Mouse (Mus musculus): ENCODE results near the gene Borcs7. TPM values are rescaled to one million over a fixed set of nuclear protein-coding genes. Genes with fewer than 3 reads are reported as not detected.
A peak's percentile ranks its signal among the peaks of the same experiment; 100 is the strongest.

Gene Borcs7
- 1 to 10 TPM; 6.8 to 7.4 TPM for polyA plus RNA-seq (2017; shearing (Covaris generic))

DNA sequence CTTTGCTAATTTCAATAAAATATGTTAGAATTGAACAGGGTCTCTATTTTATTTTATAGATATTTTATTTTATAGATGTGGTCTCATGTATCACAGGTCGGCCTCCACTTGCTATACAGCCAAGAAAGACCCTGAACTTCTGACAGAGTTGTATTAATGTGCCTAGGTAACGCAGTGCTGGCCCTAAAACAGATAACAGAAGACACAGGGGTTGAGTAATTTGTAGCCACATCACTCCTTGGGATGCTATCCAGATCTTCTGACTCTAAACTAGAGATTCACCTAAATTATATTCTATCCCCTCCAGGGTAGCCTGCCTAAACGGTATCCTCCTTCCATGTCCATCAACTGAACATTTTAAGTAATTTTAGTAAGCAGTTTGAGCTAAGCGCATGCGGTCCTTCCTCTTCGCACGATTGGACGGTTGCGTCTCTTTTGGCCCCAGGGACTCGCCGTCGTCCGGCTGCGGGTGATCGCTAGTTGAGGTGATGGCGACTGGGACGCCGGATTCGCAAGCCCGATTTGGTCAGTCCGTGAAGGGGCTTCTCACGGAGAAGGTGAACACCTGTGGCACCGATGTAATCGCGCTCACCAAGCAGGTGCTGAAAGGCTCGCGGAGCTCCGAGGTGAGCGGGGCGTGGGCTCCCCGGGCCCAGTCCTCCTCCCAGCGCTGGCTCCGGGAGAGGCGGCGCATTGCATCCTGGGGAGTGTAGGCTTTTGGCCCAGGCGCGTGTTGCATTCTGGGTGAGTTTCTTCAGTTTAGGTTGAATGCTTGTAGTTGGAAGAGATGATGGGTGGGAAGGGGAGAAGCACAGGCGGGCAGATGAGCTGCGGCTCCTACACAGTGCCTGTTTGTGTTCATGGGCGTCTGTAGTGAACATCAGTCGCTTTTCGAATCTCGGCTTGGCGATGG is at the start of gene Borcs7:
Borcs7 (plus strand) TSS at position 447 of the 913 bp plus-strand sequence.
- peak; percentile 99 for ATAC-seq

DNA sequence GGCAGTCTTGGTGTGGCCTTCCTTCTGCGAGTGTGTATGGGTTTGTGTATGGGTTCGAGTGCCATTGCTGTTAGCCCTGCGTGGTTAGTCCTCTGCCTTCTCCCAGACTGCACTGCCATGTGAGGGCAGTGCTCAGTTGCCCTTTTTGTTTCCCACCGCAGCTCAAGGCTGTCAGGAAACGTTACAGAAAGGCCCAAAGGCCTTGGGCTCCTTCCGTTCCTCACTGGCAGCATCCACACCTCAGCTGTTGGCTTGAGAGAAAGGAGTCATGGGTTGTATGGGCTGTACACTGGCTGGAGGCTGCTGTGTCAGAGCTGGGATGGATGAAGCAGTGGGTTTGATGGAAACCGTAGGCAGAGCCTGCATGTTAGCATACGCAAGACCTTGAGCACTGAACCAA is 48.9 kb upstream of the Borcs7 start:
- no peak for ATAC-seq

DNA sequence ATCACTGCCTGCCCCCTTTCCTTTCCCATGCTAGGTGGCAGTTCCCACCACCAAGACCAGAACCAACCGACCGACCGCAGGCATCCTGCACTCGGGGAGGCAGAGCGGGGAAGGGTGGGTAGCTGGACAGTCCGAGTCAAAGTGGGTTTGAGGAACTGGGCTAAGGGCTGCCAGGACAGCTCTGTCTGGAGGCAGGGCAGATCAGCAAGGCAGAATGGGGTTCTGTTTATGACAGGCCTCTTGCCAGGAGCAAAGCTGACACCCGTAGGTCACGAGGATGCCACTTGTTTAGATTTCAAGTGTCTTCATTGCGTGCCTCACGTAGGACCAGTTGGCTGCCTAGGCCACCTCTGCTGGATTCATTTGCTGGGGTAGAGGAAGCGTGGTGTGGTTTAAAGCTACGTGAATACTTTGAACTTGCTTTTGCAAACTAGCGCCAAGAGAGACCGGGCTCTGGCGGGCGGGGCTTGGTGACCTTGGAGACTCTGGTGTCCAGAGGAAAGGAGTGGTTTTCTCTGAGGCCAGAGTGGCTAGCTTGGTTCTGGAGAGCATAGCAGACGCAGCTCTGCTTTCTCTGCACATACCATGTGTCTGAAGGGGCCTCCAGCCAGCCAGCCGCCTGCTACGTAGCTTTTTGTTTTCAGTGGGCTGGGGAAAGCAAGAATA is 48.2 kb upstream of the Borcs7 start:
- ATAC-seq, result no peak

DNA sequence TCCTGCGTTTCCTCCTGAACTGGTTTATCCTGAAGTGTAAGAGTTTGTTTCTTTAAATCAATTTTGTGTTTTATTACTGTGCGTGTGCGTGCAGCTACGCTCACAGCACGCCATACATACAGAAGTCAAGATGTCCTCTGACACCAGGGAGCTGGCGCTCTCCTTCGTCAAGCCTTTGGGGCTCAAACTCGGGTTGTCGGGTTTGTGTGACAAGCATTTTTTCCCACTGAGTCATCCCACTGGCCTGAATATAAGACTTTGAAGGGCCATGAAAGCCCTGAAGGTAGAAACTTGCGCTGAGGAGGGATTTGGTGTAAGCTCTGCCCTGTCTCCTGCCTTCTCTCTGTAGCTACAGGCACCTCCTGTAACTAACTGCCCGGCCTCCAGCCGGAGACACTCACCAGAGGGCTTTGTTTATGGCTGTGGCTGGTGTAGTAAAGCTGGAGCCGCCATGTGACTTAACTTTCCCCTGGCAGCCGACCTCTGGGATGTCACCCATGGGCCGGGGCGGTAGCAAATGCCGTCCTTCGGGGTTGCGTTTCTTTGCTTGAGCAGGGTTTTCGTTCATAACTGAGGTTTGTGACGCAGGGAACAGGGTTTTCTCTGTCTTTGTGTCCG is 47.5 kb upstream of the Borcs7 start:
- ATAC-seq, result no peak

DNA sequence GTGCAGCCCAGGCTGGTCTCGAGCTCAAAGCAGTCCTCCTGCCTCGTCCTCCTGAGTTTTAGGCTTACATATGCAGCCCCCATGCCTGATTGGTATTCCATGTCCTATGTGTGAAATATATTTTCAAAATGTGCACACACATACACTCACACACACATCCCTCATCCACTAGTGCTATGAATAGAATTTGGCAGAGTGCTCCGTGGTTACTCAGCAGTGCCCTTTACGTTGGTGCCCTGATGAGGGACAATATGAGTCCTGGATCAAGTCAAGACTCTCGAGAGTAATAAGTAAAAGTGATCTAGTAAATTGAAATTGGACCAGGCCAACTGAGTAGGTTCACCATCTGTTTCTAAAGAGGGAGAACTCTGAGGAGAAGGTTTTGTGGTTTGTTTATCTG is 46.5 kb upstream of the Borcs7 start:
- no peak for ATAC-seq

DNA sequence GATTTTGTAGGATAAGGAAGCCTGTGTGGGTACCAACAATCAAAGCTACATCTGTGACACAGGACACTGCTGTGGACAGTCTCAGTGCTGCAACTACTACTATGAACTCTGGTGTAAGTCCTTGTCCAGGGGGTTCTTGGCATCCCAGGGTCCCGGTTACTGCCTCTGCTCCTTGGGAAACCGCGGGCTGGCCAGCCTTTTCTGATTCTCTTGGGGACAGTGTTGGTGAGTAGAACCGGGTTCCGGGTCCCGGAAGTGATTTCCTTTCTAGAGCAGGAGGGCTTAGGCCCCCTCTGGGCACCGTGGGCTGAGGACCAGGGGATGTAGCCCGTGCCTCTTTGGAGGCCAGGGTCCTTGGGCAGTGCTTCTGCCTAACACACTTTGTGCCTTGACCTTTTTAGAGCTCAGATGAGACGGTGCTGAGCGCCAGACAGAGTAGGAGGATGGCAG is 45.3 kb upstream of the Borcs7 start:
- no peak for ATAC-seq

DNA sequence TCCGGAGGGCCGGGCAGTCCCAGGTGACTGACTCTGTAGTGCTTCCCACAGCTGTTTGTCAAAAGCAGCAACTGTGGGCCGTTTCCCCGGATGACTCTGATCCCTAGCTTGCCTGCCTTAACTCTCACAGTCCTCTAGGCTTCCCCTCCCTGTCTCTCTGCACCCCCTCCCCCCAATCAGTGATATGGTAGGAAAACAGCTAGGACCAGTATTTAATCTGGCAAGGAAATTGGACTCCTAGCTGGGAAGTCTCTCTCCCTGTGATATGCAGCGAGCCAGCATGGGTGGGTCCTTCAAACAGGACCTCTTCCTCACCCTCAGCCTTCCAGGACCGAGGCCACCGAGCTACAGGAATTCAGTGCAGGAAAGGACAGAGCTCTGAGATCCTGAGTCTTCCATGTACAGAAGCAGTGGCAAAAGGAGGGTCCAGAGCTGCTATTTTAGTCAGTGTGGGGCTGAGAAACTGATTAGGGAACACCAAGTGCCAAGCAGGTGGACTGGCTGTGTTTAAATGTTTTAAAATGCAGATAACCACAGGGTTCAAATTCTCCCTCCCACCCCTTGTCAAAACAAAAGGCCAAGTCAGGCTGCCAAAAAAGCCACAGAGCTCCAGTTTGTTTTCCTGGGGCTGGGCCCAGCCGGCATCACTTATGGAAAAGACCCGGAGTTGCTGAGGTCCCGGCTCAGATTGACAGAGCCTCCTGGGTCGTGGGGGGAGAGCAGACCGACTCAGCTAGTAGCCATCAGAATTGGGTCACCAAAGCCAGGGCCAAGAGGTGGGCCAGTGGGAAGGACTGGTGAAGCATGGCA is 44.7 kb upstream of the Borcs7 start:
- no peak for ATAC-seq

DNA sequence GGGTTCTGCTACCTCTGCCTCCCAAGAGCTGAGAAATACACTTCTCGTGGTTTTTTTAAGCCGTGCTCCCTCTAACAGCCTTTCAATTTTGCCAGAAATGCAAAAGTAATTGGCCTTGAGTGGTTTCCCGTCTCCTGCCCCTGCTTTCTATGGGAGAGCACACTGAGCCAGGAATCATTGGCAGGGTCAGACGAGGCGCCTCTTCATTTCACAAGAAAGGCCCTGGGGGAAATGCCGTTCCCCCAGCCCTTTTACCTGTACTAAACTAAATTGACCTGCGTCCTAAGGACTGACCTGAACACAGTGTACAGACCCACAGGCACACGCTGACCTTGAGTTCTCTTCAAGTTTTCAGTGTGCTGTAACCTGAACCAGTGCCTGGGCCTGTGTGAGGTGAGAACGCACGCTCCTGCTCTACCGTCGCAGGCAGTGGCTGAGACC is 43.6 kb upstream of the Borcs7 start:
- no peak for ATAC-seq

DNA sequence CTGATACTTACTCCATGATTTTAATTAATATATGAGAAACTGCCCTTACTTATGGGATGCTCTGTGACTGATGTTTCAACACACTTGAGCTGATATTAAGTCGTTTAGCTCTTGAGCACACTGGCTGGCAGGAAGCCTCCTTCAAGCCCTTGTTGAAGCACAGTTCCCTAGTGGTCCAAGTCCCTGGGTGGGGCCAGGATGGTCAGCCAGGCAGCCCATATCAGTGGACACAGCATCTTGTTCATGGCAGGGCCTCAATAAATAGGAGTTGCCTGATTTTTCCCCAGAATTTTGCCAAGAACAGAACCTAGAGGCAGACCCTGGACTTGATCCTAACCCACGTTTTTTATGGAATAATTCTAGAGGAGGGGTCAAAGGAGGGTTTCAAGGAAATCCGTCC is 42.5 kb upstream of the Borcs7 start:
- ATAC-seq, result no peak

DNA sequence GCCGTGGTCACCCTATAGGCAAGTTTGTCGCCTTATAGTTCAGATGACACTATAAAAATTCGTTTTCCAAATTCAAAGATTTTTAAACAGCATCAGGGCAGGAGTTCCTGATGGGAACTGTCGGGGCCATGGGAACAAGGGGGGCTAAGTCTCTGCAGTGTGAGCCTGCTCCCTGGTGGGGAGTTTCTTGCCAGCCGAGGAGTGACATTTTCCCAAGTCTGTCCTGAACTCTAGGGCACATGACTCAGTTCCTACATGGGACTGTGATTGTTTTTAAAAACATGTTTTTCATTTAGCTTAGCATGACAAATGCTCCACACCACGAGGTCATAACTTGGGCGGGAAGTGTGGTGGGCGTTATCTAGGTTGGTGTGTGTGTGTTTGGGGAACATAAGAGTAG is 41.9 kb upstream of the Borcs7 start:
- ATAC-seq, result no peak

DNA sequence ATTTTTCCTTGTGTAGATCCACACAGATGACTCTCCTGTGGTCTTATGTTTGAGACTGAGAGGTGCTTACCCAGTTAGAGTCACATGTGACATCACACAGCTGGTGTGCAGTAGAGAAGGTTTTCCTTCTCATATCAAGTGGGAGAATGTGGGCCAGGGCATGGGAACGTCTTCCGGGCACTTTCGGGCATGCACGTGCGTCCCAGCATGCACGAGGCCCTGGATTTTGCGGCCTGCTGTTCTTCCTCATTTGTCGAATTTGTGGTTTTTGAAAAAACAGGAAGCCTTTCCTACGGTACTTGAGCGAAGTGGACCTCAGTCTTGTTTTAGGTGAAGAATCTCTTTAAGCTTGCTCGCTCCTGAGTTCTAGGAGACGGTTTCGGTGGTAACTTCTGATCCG is 41.1 kb upstream of the Borcs7 start:
- no peak for ATAC-seq

DNA sequence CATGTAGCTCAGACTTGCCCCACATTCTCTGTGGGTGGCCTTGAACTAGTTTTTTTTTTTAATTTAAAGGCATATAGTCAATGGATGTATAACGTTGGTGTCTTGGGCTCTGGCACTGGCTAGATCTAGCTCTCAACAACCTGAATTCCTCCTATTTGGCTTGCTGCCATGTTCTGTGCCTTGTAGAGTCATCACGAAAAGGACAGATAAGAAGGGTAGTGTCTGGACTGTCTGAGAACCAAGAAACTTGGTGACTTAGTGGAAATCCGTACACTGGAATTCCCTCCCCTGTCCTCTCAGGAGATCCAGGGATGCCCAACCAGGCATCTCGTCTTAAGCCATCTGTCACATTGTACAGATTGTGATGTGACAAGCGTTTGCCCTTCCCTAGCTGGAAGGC is 36.5 kb upstream of the Borcs7 start:
- ATAC-seq, result no peak

DNA sequence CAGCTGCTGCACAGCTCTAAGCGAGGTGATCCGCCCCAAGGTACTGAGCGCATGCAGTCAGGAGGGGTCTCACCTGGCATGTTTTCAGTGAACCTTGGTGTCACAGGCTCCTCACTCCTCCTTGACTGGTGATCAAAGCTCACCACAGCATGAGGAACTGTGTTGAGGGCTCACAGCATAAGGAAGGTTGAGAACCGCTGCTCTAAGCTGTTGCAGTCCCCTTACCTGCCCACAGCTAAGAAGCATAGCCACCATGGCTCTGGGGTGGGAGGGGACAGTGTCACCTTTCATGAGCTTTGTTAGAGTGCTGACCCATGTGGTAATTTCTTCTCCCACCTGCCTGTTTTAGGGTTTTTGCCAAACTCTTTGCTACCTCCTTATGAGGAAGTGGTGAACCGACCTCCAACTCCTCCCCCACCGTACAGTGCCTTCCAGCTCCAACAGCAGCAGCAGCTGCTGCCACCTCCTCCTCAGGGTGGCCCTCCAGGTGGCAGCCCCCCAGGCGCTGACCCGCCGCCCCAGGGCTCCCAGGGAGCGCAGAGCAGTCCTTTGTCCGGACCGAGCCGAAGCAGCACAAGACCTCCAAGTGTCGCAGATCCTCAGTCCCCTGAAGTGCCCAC is 36.0 kb upstream of the Borcs7 start:
- no peak for ATAC-seq

DNA sequence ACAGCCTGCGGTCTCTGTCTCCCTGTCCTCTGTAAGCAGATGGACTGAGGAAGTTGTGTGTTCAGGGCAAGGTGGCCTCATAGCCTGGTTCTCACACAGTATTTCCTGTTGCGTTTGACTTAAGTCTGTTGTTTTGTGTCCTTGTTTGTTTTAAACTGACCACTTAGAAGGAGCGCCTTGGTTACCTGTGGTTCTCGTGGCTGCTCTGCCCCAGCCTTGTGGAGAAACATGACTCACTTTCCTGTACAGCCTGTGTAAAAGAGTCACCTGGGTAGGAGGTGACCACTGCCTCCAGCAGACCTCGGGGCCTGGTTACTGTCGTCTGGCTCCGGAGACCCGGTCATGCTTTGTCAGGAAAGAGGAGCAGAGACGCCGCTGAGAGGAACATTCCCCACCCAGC is 34.1 kb upstream of the Borcs7 start:
- ATAC-seq, result no peak

DNA sequence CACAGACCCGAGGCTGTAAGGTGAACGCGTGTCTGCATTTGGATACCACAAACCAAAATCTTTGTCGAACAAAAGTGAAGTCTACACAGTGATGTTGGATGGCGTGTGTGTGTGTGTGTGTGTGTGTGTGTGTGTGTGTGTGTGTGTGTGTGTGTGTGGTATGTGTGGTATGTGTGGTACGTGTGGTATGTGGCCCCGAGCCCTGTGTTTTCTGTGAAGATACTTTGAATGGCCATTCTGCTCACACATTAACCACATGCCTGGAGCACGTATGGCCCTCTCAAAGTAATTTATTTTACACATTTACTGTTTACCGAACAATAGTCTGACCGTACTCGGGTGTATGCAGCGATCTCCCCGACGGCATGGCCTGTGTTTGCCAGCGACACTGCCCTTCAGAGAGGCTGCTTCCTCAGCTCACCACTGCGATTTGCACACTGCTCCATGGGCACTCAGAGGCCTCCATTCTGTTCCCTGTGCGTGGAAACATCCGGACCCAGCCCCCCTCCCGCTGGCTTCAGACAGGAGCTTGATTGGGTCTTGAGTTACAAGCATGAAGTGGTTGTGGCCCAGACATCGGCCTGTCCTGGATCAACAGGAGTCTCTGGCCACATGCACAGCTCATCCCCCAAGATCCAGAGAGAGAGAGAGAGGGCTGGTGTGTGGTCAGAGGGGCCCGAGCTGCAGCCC is 33.4 kb upstream of the Borcs7 start:
- no peak for ATAC-seq

DNA sequence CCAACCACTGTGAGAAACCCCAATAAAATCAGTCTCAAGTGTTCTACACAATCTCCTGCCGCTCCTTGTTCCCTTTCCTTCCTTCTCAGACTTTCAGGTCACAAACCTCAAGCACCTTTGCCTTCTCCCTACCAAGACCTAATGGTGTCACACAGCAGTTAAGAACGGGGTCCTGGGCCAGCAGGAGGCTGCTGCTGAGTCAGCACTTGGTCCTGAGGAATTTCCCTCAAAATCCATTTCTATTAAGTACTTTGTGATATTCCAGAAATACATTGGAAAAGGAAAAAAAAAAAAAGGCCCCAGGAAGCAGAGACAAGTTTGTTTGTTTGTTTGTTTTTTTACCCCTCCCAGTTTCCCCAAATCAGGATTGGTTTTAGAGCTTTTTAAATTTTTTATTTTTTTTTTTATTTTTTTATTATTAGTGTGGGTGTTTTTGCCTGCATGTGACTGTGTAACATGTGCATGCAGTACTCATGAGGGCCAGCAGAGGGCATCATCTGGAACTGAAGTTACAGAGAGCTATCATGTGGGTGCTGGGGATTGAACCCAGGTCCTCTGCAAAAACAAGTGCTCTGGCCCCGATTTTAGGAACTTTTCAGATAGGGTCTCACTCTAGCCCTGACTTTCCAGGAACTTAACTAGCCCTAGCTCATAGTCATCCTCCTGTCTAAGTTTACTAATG is 32.2 kb upstream of the Borcs7 start:
- ATAC-seq, result no peak

DNA sequence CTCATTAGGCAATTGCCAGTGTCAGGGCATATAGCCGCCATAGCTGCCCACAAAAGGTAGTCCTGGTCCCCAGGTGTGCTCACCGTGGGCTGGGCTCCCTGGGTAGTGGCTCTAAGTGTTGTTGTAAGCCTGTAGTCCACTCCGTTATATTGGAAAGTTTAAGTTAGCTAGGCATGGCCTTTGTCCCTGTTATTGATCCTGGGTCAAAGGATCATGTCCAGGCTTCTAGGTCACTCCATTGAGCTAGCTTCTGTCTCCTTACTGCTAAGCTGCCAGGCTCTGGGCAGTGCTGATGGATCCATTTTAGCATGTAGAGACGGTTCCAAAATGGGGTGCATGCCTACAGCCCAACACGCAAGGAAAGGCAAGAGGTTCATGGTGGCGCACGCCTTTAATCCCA is 31.4 kb upstream of the Borcs7 start:
- no peak for ATAC-seq

DNA sequence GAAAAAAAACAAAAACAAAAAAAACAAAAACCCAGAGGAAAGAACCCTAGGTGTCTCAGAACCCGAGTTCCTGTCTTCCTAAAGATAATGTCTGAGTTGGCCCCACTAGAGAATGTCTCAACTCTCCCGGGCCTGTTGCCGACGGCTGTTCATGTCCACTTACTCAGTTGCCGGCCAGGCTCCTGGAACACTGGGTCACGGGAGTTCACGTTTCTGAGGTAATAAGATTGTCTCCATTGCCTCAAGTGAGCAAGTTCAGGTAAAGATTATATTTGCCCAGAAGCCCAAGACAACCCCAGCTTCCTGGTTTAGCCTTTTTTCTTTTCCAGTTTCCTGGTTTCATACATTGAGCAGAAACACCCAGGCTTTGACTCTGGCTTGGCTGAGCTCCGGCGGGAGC is 30.9 kb upstream of the Borcs7 start:
- no peak for ATAC-seq

DNA sequence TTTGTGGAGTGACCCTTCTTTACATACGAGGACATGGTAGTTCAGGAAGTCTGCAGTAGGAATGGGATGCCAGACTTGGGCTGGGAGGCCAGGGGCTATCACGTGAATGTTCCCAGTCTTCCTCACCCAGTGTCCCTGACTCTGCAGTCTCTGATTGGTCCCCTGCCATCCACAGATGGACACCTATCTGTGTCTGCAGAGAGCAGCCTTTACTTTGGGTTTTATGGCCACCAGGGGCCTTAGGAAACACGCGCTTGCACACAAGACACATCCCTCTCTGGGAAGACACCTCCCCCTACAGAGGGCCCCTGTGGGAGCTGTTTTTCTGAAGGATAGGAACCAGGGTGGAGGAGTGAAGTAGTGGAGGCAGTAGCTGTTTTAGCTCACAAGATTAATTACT is 28.2 kb upstream of the Borcs7 start:
- ATAC-seq, result no peak

DNA sequence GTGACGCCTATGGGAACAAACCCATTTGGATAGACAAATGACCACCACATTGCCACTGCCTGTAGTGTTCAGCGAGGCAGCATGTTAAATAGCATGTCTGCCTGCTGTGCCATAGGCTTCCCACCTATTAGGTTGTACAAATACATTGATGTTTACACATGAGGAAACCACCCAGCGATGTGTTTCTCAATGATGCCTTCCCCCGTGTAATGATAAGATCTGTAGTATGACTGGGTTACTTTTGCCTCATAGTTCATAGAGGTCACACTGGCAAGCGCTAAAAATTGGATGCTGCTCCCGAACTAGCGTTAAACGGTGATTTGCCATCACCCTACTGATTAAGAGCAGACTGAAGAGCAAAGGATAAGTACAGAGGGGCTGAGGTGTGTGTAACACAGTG is 27.5 kb upstream of the Borcs7 start:
- no peak for ATAC-seq

DNA sequence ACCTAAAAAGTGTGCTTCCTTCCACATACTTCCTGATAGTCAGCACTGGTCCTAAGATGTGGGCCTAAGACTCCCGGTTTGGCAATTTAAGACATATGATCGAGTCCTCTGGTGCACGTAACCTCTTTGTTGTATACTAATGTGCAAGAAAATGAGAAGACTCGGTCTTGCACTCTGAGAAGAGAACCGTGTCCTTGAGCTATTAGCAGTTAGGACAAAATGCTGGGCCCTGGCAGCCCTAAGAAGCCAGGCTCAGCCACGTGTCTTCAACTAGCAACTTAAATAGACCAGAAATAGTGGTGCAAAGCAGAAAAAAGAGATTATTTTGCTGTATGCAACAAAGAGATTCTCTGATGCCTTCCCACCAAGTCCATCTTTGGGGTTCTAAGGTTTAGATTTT is 26.9 kb upstream of the Borcs7 start:
- ATAC-seq, result no peak
